Mouse (Mus musculus) heart, adult 2 months (tissue): ENCODE results near the gene Aldoc.

Experiments
- CTCF ChIP-seq: fragments of 200-600 bp; IDR thresholded peaks from 2 replicates; pipeline ENCODE4 v1.8.1; 2022; ENCODE audit warnings: antibody characterized with exemption, mild to moderate bottlenecking, moderate library complexity
- EP300 ChIP-seq: fragments of 200-500 bp; IDR thresholded peaks from 2 replicates; pipeline ENCODE4 v1.6.1; 2011; ENCODE audit warnings: low read depth, low read length, control low read depth; ENCODE audit not compliant: insufficient read depth

DNA sequence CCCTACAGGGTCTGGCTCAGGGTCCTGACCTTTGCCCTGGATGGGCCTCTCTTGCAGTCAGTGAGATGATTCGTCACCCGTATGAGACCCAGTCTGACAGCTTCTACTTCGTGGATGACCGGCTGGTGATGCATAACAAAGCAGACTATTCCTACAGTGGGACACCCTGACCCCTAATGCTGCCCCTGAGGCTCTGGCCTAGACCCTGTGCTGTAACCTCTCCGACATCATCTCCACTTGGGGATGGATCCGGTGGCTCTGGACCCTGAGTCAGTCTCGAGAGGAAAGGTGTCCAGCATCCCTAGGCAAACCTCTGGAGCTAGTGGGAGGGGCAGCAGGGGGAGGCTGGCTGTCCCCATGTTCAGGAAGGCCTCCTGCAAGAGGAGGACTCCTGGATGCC, 25.7 kb downstream of the Aldoc start:
- TF ChIP-seq CTCF (no peak), EP300 (no peak)
